Mouse (Mus musculus) c-Kit-positive CD71-positive TER-119-negative erythroid progenitor cells, embryonic 14.5 days (primary cell): ENCODE measurements at regions not wholly inside any gene's neighbourhood (a gene's known extent, or its start where the extent isn't known, plus 50 kb on each side); places are given as distances from the start of the nearest gene placed in this dataset.

Source experiments
- DNase-seq: peaks from one replicate; pipeline ENCODE4 v3.0.0-alpha.2; 2013; ENCODE audit warnings: low read depth

GRCm38 (mm10) chr2:171332826-171333225 lies 601.2 kb downstream of the Dok5 start:
- DNase-seq: no peak

GRCm38 (mm10) chr2:171331529-171331928 lies 599.9 kb downstream of the Dok5 start:
- no peak for DNase-seq

- no peak for DNase-seq
Measured at GRCm38 (mm10) chr2:171326909-171327308, 595.3 kb downstream of the Dok5 start.

GRCm38 (mm10) chr2:171308486-171308885 lies 576.9 kb downstream of the Dok5 start:
- DNase-seq: no peak

GRCm38 (mm10) chr2:171306000-171306399 lies 574.4 kb downstream of the Dok5 start:
- no peak for DNase-seq

GRCm38 (mm10) chr2:171298519-171298918 lies 566.9 kb downstream of the Dok5 start:
- DNase-seq: no peak

GRCm38 (mm10) chr2:171295603-171296002 lies 564.0 kb downstream of the Dok5 start:
- DNase-seq: no peak

GRCm38 (mm10) chr2:171292579-171292978 lies 561.0 kb downstream of the Dok5 start:
- DNase-seq: no peak

- DNase-seq: no peak
Measured at GRCm38 (mm10) chr2:171285719-171286394, 554.2 kb downstream of the Dok5 start.

- DNase-seq: no peak
Measured at GRCm38 (mm10) chr2:171280132-171280531, 548.5 kb downstream of the Dok5 start.

GRCm38 (mm10) chr2:171279319-171279718 lies 547.7 kb downstream of the Dok5 start:
- DNase-seq: no peak

- DNase-seq: no peak
Measured at GRCm38 (mm10) chr2:171253194-171253593, 521.6 kb downstream of the Dok5 start.

- DNase-seq: no peak
Measured at GRCm38 (mm10) chr2:171245391-171245790, 513.8 kb downstream of the Dok5 start.

GRCm38 (mm10) chr2:171242356-171242755 lies 510.7 kb downstream of the Dok5 start:
- no peak for DNase-seq

- no peak for DNase-seq
Measured at GRCm38 (mm10) chr2:171237276-171237960, 505.8 kb downstream of the Dok5 start.

GRCm38 (mm10) chr2:171232812-171233211 lies 501.2 kb downstream of the Dok5 start:
- no peak for DNase-seq

- no peak for DNase-seq
Measured at GRCm38 (mm10) chr2:171231288-171232050, 499.9 kb downstream of the Dok5 start.

- DNase-seq: no peak
Measured at GRCm38 (mm10) chr2:171230536-171230935, 498.9 kb downstream of the Dok5 start.

GRCm38 (mm10) chr2:171228229-171228628 lies 496.6 kb downstream of the Dok5 start:
- DNase-seq: no peak

GRCm38 (mm10) chr2:171213792-171214191 lies 482.2 kb downstream of the Dok5 start:
- DNase-seq: no peak

GRCm38 (mm10) chr2:171196472-171196871 lies 464.9 kb downstream of the Dok5 start:
- DNase-seq: no peak

GRCm38 (mm10) chr2:171192181-171192580 lies 460.6 kb downstream of the Dok5 start:
- DNase-seq: no peak
